Mouse (Mus musculus): ENCODE measurements around the gene Pik3r2.

Pik3r2 gene

GRCm38 (mm10) chr8:70773833-70774232 lies 2.7 kb downstream of the Pik3r2 start:
- no peak for DNase-seq (ENCODE audit: low read depth, low spot score)

DNA sequence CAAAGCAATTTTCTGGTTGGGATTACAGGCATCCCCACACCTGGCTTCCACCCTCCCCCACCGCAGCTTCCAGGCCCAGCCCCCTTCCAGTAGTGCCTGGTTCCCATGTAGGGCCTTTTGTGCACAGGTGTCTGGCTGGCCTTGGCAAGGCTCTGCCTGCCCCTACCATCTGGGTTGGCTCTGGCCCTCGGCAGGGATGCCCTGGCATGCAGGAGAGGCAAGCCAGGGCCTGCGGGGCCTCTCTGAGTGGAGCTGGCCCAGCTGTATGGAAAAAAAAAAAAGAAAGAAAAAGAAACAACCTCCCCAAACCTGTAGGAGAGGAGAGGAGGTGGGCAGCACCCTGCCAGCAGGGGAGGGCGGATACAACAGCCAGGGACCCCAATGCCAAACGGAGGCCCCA lies 3.1 kb downstream of the Pik3r2 start:
- DNase-seq (ENCODE audit: low read depth, low spot score) = no peak

DNA sequence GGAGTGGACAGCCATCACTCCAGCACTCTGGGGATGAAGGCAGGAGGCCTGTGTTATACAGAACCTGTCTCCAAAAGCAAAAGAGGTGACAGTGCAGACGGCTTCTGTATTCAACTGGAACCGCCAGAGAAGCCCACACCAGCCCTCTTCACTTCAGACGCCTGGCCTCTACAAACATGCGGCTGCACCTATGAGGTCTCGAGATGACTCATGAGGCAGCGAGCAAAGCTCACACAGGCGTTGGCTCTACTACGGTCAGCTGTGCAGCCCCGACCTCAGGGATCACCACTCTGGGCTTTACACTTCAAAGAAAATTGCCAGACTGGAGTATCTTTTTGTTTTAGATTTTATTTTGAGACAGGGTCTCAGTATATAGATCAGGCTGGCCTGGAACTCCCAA lies 3.6 kb downstream of the Pik3r2 start:
- DNase-seq (ENCODE audit: low read depth, low spot score) = no peak

- no peak for DNase-seq (ENCODE audit: low read depth, low spot score)
These were observed 4.4 kb downstream of the Pik3r2 start for GRCm38 (mm10) chr8:70772075-70772474.

DNA sequence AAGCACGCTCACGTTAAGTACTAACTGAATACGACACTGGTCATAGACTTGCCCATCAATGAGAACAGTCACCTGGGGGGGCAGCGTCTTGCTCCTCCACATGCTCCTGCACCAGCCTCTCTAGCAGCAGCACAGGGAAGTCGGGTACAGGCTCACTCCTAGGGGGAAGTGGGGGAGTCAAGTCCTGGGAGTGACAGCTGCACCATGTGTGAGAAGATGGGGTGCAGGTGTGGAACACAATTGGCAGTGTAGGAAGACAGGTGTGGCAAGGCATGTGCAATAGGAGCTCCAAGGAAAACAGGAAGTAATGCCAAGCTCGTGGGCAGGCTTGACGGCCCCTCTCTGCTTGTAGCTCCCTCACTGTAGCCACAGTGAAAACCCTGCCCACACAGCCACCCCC lies 5.3 kb downstream of the Pik3r2 start:
- no peak for DNase-seq (ENCODE audit: low read depth, low spot score)

- DNase-seq (ENCODE audit: low read depth, low spot score) = no peak
These were observed 5.8 kb downstream of the Pik3r2 start for GRCm38 (mm10) chr8:70770748-70771147.

DNA sequence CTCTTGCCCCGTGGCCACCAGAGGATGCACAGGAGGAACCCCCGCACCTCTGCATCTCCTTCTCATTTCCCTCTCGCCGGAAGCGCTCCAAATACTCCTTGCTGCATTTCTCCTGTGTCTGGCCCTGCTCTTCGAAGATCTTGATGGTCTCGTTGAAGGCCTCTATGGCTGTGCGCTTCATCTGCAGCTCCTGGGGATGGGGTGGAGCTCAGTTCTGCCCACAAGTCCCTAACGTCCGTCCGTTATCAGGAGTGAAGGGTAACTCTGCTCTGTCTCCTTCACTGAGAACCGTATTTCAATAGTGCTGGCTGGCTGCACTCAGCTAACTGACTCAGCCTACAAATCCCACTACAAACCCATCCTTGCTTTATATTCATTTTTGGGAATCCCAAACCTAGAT lies 6.7 kb downstream of the Pik3r2 start:
- no peak for DNase-seq (ENCODE audit: low read depth, low spot score)

GRCm38 (mm10) chr8:70769359-70769758 lies 7.2 kb downstream of the Pik3r2 start:
- peak; percentile 93 for DNase-seq (ENCODE audit: low read depth, low spot score)

DNA sequence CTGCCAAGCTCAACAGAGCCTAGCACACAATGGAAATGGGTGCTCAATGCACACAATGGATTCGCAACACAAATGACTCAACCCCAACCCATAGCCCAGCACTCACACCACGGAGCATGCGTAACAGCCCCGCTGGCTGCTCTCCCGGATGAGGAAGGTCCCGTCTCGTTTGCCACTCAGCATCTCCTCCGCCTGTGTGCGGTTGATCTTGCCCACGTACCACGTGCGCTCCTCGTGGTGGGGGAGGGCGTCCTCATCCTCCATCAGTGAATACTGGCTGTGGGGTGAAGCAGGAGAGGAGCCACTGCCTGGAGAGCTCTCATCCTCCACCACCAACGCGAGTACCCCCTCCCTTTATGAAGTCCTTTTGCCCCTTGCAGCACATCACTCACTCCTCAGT lies 7.6 kb downstream of the Pik3r2 start:
- DNase-seq (ENCODE audit: low read depth, low spot score) = no peak

DNA sequence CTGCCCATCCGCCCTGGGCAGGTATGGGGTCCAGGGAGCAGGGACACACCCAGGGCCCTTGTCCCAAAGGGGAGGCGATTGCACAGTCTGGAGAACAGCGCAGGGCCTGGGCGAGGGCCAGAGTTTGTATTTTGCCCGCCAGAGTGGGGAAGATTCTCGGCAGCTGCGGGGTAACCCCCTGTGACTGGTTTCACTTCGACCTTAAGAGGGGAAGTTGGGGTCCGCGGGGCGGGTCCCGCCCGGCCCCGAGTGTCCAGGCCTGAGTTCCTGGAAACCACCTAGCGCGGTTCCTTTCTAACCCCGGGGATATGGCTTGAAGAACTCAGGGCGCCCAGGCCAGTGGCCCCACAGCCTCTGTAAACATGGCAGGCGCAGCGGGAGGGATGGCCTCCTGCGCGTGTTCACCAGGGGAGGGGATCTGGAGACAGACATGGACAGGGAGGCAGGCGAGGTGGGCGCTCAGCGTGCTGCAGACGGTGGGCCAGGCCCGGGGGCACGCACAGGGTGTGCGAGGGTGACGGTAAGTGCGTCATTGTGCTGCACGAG lies 8.2 kb downstream of the Pik3r2 start:
- DNase-seq (ENCODE audit: low read depth, low spot score) = no peak

DNA sequence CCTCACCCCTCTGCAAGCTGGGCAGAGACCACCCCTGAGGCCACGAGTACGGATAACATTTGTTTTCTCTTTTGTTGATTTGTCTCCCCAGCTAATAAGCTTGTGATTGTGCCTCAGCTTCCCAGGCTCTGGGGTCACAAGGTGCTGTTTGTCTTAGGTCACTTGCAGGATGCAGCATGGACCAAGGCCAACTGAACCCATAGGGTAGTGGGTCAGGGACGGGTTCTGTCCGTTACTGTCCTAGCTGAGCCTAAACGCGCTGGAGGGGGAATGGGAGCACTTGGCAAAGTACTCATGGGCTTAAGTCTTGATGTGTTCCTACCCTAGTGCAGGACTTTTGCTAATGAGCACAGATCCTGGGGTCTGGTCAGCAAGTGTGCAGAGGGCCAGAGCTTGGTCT lies 9.0 kb downstream of the Pik3r2 start:
- DNase-seq (ENCODE audit: low read depth, low spot score) = no peak

DNA sequence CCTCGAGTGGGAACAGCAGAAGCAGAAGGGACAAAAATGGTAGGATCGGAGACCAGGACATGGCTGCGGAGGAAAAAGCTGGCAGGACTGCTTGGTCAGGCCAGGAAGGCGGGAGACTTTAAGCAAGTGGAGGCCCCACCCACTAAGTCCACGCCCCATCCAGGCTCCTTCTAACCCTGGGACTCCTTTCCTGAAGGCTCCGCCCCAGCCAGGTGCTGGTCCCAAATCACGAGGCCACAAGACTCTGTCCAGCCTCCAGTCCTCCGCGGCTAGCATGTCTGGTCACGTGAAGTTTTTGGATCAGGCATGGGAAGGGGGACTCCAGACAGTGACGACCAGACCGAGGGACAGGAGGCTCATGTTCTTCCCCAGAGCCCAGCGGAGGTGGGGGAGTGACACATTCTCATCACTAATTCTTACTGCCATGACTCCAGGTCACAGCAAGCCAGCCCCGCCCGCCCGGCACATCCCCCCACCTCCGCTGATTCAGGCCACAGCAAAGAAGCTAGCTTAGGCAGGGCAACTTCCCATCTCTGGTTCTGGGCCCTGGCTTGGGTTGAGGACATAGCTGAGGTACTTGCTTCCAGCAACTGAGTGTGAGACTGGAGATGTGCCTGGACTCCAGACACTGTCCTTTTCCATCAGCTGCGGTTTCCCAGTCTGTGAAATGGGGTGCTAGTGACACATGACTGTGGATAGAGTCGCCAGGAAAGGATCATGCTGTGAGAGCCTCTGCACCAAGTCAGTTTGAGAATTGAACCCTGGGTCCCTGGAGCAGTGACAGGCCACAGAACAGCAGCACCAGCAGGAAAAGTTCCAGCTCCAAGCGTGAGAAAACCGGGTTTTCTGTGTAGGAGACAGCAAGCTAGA lies 9.7 kb downstream of the Pik3r2 start:
- no peak for DNase-seq (ENCODE audit: low read depth, low spot score)

GRCm38 (mm10) chr8:70765838-70766570 lies 10.5 kb downstream of the Pik3r2 start:
- no peak for DNase-seq (ENCODE audit: low read depth, low spot score)

DNA sequence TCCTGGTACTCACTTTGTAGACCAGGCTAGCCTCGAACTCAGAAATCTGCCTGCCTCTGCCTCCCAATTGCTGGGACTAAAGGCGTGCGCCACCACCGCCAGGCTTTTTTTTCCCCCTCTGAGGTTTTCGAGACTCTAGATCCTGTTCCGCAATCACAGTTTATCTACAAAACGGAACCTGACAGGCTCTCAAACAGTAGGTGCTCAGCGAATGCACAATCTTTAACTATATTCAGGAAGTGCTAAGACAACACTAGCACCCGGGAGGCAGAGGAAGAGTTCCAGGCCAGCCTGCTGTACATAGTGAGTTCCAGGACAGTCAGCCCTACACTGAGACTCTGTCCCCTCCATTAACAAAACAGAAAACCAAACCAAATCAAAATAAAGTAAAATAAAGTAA lies 11.2 kb downstream of the Pik3r2 start:
- no peak for DNase-seq (ENCODE audit: low read depth, low spot score)

GRCm38 (mm10) chr8:70764676-70765075 lies 11.8 kb downstream of the Pik3r2 start:
- no peak for DNase-seq (ENCODE audit: low read depth, low spot score)

- no peak for DNase-seq (ENCODE audit: low read depth, low spot score)
These were observed 12.5 kb downstream of the Pik3r2 start for GRCm38 (mm10) chr8:70764026-70764425.

DNA sequence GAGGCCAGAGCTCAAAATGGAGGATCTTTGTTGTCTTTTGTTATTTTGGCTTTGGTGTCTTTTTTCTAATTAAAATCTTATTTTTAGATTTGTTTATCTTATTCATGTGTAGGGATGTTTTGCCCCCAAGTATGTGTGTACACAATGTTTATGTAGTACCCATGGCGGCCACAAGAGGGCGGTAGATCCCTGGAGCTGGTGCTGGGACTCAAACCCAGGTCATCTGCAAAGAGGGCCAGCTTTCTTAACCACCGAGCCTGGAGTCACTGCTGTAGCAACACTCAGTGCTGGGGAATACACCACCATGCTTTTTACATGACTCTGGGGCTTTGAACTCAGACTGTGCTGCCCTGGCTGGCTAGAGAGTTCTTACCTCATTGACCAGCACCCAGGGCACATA lies 13.2 kb downstream of the Pik3r2 start:
- DNase-seq (ENCODE audit: low read depth, low spot score) = no peak

GRCm38 (mm10) chr8:70762118-70762517 lies 14.4 kb downstream of the Pik3r2 start:
- no peak for DNase-seq (ENCODE audit: low read depth, low spot score)

DNA sequence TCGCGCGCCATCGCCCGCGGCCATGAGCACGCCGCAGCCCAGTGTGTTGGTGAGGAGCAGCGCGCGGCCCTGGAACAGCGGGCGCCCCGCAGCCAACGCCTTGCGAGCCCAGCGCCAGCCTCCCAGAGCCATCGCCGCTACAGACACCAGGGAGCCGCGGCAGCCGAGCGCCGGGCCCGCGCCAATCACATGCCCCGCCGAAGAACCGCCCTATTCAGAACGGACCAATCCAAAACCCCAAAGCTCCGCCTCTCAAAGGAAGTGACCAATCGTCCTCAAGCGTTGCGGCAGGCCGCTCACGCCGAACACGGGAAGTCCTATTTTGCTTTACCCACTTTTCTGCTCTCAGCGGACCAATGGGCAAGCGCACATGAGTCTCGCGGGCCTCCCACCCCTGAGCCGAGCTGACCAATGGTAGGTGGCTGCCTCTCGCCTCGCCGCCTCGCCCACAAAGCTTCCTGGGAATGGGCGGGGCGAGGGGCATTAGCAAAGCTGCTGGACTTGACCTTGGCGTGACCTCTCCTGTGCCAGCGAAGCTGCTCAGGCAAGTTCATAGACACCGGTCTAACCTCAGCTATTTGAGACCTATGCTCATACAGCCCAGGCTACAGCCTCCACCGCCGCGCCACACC lies 15.6 kb downstream of the Pik3r2 start, which contains the start of gene Mpv17l2:
Gene Mpv17l2, minus strand, starts transcription at position 172 of the 632 bp plus-strand sequence.
- DNase-seq (ENCODE audit: low read depth, low spot score) = peak; percentile 97

GRCm38 (mm10) chr8:70760350-70760749 lies 16.2 kb downstream of the Pik3r2 start:
- no peak for DNase-seq (ENCODE audit: low read depth, low spot score)

- no peak for DNase-seq (ENCODE audit: low read depth, low spot score)
These were observed 17.6 kb downstream of the Pik3r2 start for GRCm38 (mm10) chr8:70758616-70759561.

Measured in embryo, embryonic 11.5 days (tissue).